Mouse (Mus musculus): ENCODE data around the gene Gm38394. TPM values are rescaled to one million over a fixed set of nuclear protein-coding genes. Genes with fewer than 3 reads are reported as not detected.
"Not testable (repeated sequence)": the region's sequence is repeated elsewhere in the genome, so short reads cannot be mapped to it uniquely, and the experiment has no call there.

The Gm38394 gene
- polyA plus RNA-seq, 1 experiment from 2014 or later: 5.4 TPM

- no peak for ATAC-seq (ENCODE audit: borderline replicate concordance, extremely low read depth, low FRiP score, low TSS enrichment)
- Histone ChIP-seq H3K4me1 (peaks cover 8% of the 10 kb centered on the region), H3K27me3 (no peaks in the 10 kb centered on the region), H3K4me3 (no peak overlapping the region), H3K4me2 (no peak overlapping the region), H3K36me3 (no peaks in the 10 kb centered on the region), H3K9me3 (no peaks in the 10 kb centered on the region), H3K9ac (no peak overlapping the region), H3K27ac (no peak overlapping the region)
- WGBS: 69% methylated on average over 7 of the region's 7 CpGs
Observed at GRCm38 (mm10) chr1:133688301-133688700, 27.2 kb upstream of the Gm38394 start.

- Histone ChIP-seq H3K27ac (peak overlapping the region; percentile 29; the same call in 1 of the 2 replicates), H3K4me2 (no peak overlapping the region), H3K4me1 (peaks cover 5% of the 10 kb centered on the region), H3K9ac (no peak overlapping the region), H3K27me3 (no peaks in the 10 kb centered on the region), H3K9me3 (no peaks in the 10 kb centered on the region), H3K36me3 (no peaks in the 10 kb centered on the region), H3K4me3 (no peak overlapping the region)
- 55% methylated on average over 10 of the region's 10 CpGs for WGBS
- ATAC-seq (ENCODE audit: borderline replicate concordance, extremely low read depth, low FRiP score, low TSS enrichment): peak; percentile 72
Observed at GRCm38 (mm10) chr1:133685749-133686519, 24.8 kb upstream of the Gm38394 start.

- H3K4me2 ChIP-seq: no peak overlapping the region
- H3K4me3 ChIP-seq: no peak overlapping the region
- no peaks in the 10 kb centered on the region for H3K4me1 ChIP-seq
- no peak overlapping the region for H3K27ac ChIP-seq
- 57% methylated on average over 3 of the region's 3 CpGs for WGBS
- H3K36me3 ChIP-seq: no peaks in the 10 kb centered on the region
- no peaks in the 10 kb centered on the region for H3K9me3 ChIP-seq
- H3K27me3 ChIP-seq: no peaks in the 10 kb centered on the region
- no peak for ATAC-seq (ENCODE audit: borderline replicate concordance, extremely low read depth, low FRiP score, low TSS enrichment)
- no peak overlapping the region for H3K9ac ChIP-seq
Observed at GRCm38 (mm10) chr1:133671801-133672200, 10.7 kb upstream of the Gm38394 start.

GRCm38 (mm10) chr1:133671266-133671665, 10.1 kb upstream of the Gm38394 start:
- Histone ChIP-seq H3K4me2 (no peak overlapping the region), H3K4me1 (no peaks in the 10 kb centered on the region), H3K9me3 (no peaks in the 10 kb centered on the region), H3K27ac (no peak overlapping the region), H3K27me3 (no peaks in the 10 kb centered on the region), H3K4me3 (no peak overlapping the region), H3K36me3 (no peaks in the 10 kb centered on the region), H3K9ac (no peak overlapping the region)
- 86% methylated on average over 3 of the region's 3 CpGs for WGBS
- ATAC-seq (ENCODE audit: borderline replicate concordance, extremely low read depth, low FRiP score, low TSS enrichment): no peak

- ATAC-seq (ENCODE audit: borderline replicate concordance, extremely low read depth, low FRiP score, low TSS enrichment): no peak
- no peaks in the 10 kb centered on the region for H3K36me3 ChIP-seq
- no peaks in the 10 kb centered on the region for H3K27me3 ChIP-seq
- no peaks in the 10 kb centered on the region for H3K4me1 ChIP-seq
- no peak overlapping the region for H3K9ac ChIP-seq
- no peak overlapping the region for H3K27ac ChIP-seq
- H3K9me3 ChIP-seq: no peaks in the 10 kb centered on the region
- H3K4me3 ChIP-seq: no peak overlapping the region
- H3K4me2 ChIP-seq: no peak overlapping the region
- WGBS: 70% methylated on average over 6 of the region's 6 CpGs
Observed at GRCm38 (mm10) chr1:133670776-133671175, 9.7 kb upstream of the Gm38394 start.

GRCm38 (mm10) chr1:133670190-133670589, 9.1 kb upstream of the Gm38394 start:
- WGBS: 75% methylated on average over 12 of the region's 12 CpGs

GRCm38 (mm10) chr1:133668618-133669017, 7.5 kb upstream of the Gm38394 start:
- no peak for ATAC-seq (ENCODE audit: borderline replicate concordance, extremely low read depth, low FRiP score, low TSS enrichment)
- Histone ChIP-seq H3K9ac (no peak overlapping the region), H3K27me3 (no peaks in the 10 kb centered on the region), H3K27ac (no peak overlapping the region), H3K4me1 (no peaks in the 10 kb centered on the region), H3K36me3 (no peaks in the 10 kb centered on the region), H3K4me2 (no peak overlapping the region), H3K4me3 (no peak overlapping the region), H3K9me3 (no peaks in the 10 kb centered on the region)
- 73% methylated on average over 3 of the region's 3 CpGs for WGBS

More at GRCm38 (mm10) chr1:133670190-133670589, 9.1 kb upstream of the Gm38394 start:
- H3K4me2 ChIP-seq: no peak overlapping the region
- no peaks in the 10 kb centered on the region for H3K36me3 ChIP-seq
- H3K9ac ChIP-seq: no peak overlapping the region
- ATAC-seq (ENCODE audit: borderline replicate concordance, extremely low read depth, low FRiP score, low TSS enrichment): no peak
- H3K4me3 ChIP-seq: no peak overlapping the region
- H3K27me3 ChIP-seq: no peaks in the 10 kb centered on the region
- H3K4me1 ChIP-seq: no peaks in the 10 kb centered on the region
- H3K9me3 ChIP-seq: no peaks in the 10 kb centered on the region
- no peak overlapping the region for H3K27ac ChIP-seq

GRCm38 (mm10) chr1:133667721-133668120, 6.6 kb upstream of the Gm38394 start:
- no peak overlapping the region for H3K9ac ChIP-seq
- H3K27ac ChIP-seq: no peak overlapping the region
- H3K27me3 ChIP-seq: no peaks in the 10 kb centered on the region
- WGBS: 48% methylated on average over 7 of the region's 7 CpGs
- H3K4me1 ChIP-seq: no peaks in the 10 kb centered on the region
- no peak overlapping the region for H3K4me2 ChIP-seq
- H3K9me3 ChIP-seq: no peaks in the 10 kb centered on the region
- H3K4me3 ChIP-seq: no peak overlapping the region
- ATAC-seq (ENCODE audit: borderline replicate concordance, extremely low read depth, low FRiP score, low TSS enrichment): no peak
- H3K36me3 ChIP-seq: no peaks in the 10 kb centered on the region

GRCm38 (mm10) chr1:133665713-133666112, 4.6 kb upstream of the Gm38394 start:
- not testable (repeated sequence) for H3K36me3 ChIP-seq; H3K9ac ChIP-seq; H3K9me3 ChIP-seq; H3K4me2 ChIP-seq; H3K4me1 ChIP-seq; H3K4me3 ChIP-seq; ATAC-seq (ENCODE audit: borderline replicate concordance, extremely low read depth, low FRiP score, low TSS enrichment); H3K27me3 ChIP-seq; H3K27ac ChIP-seq
- 81% methylated on average over 8 of the region's 8 CpGs for WGBS

- ATAC-seq (ENCODE audit: borderline replicate concordance, extremely low read depth, low FRiP score, low TSS enrichment): no peak
- H3K4me1 ChIP-seq: peaks cover 7% of the 10 kb centered on the region
- WGBS: 67% methylated on average over 11 of the region's 11 CpGs
- H3K9me3 ChIP-seq: no peaks in the 10 kb centered on the region
- H3K9ac ChIP-seq: no peak overlapping the region
- H3K4me2 ChIP-seq: no peak overlapping the region
- 0 out of 2 replicates have a peak, but pooled peaks cover 2% of the 10 kb centered on the region for H3K36me3 ChIP-seq
- H3K27me3 ChIP-seq: no peaks in the 10 kb centered on the region
- H3K27ac ChIP-seq: no peak overlapping the region
- no peak overlapping the region for H3K4me3 ChIP-seq
Observed at GRCm38 (mm10) chr1:133664203-133664970, 3.3 kb upstream of the Gm38394 start.

GRCm38 (mm10) chr1:133663427-133663826, 2.3 kb upstream of the Gm38394 start:
- no peak overlapping the region for H3K4me3 ChIP-seq
- 0 out of 2 replicates have a peak overlapping the region, but pooled peaks have one; percentile 1 for H3K27ac ChIP-seq
- H3K4me2 ChIP-seq: no peak overlapping the region
- H3K9me3 ChIP-seq: no peaks in the 10 kb centered on the region
- H3K9ac ChIP-seq: no peak overlapping the region
- no peaks in the 10 kb centered on the region for H3K27me3 ChIP-seq
- peaks cover 10% of the 10 kb centered on the region; the same call in 1 of the 2 replicates for H3K36me3 ChIP-seq
- peaks cover 16% of the 10 kb centered on the region for H3K4me1 ChIP-seq
- no peak for ATAC-seq (ENCODE audit: borderline replicate concordance, extremely low read depth, low FRiP score, low TSS enrichment)
- 59% methylated on average over 4 of the region's 4 CpGs for WGBS

- Histone ChIP-seq H3K4me3 (no peak overlapping the region), H3K27me3 (no peaks in the 10 kb centered on the region), H3K4me2 (no peak overlapping the region), H3K9me3 (no peaks in the 10 kb centered on the region), H3K4me1 (peaks cover 21% of the 10 kb centered on the region), H3K36me3 (peaks cover 13% of the 10 kb centered on the region), H3K27ac (0 out of 2 replicates have a peak overlapping the region, but pooled peaks have one; percentile 1), H3K9ac (no peak overlapping the region)
- ATAC-seq (ENCODE audit: borderline replicate concordance, extremely low read depth, low FRiP score, low TSS enrichment): no peak
- WGBS: 91% methylated on average over 7 of the region's 7 CpGs
Observed at GRCm38 (mm10) chr1:133662941-133663340, 1.8 kb upstream of the Gm38394 start.
